Mouse (Mus musculus): ENCODE results near the gene Rptor. TPM values are rescaled to one million over a fixed set of nuclear protein-coding genes. Genes with fewer than 3 reads are reported as not detected.

Gene Rptor
- polyA plus RNA-seq, 1 experiment from 2014 or later = 6.4 TPM

GRCm38 (mm10) chr11:119741401-119741800 is 138.7 kb downstream of the Rptor start:
- Histone ChIP-seq H3K27ac (no peak overlapping the region), H3K27me3 (no peaks in the 10 kb centered on the region), H3K4me2 (no peak overlapping the region), H3K9me3 (replicated peaks) (no peaks in the 10 kb centered on the region), H3K9ac (no peak overlapping the region), H3K4me3 (no peak overlapping the region), H3K36me3 (no peaks in the 10 kb centered on the region), H3K4me1 (replicated peaks) (peaks cover 14% of the 10 kb centered on the region)
- WGBS = 68% methylated on average over 1 of the region's 1 CpGs
- no peak for ATAC-seq (replicated peaks; ENCODE audit: insufficient number of reproducible peaks, insufficient read depth, low FRiP score, low read depth)

GRCm38 (mm10) chr11:119744436-119744835 is 141.7 kb downstream of the Rptor start:
- H3K36me3 ChIP-seq = no peaks in the 10 kb centered on the region
- no peaks in the 10 kb centered on the region for H3K9me3 ChIP-seq (replicated peaks)
- H3K27me3 ChIP-seq = no peaks in the 10 kb centered on the region
- ATAC-seq (replicated peaks; ENCODE audit: insufficient number of reproducible peaks, insufficient read depth, low FRiP score, low read depth) = no peak
- no peak overlapping the region for H3K9ac ChIP-seq
- H3K4me3 ChIP-seq = no peak overlapping the region
- no peak overlapping the region for H3K27ac ChIP-seq
- no peak overlapping the region for H3K4me2 ChIP-seq
- H3K4me1 ChIP-seq (replicated peaks) = peaks cover 4% of the 10 kb centered on the region; the same call in 1 of the 2 replicates
- WGBS = 71% methylated on average over 4 of the region's 4 CpGs

- Histone ChIP-seq H3K36me3 (no peaks in the 10 kb centered on the region), H3K4me2 (no peak overlapping the region), H3K4me1 (replicated peaks) (peaks cover 4% of the 10 kb centered on the region; the same call in 1 of the 2 replicates), H3K9me3 (replicated peaks) (no peaks in the 10 kb centered on the region), H3K4me3 (no peak overlapping the region), H3K9ac (no peak overlapping the region), H3K27ac (no peak overlapping the region), H3K27me3 (no peaks in the 10 kb centered on the region)
- 90% methylated on average over 7 of the region's 7 CpGs for WGBS
- ATAC-seq (replicated peaks; ENCODE audit: insufficient number of reproducible peaks, insufficient read depth, low FRiP score, low read depth) = no peak
These were observed 142.6 kb downstream of the Rptor start for GRCm38 (mm10) chr11:119745333-119745732.

GRCm38 (mm10) chr11:119754459-119754858 is 151.8 kb downstream of the Rptor start:
- Histone ChIP-seq H3K9me3 (replicated peaks) (no peaks in the 10 kb centered on the region), H3K9ac (no peak overlapping the region), H3K4me3 (no peak overlapping the region), H3K4me2 (no peak overlapping the region), H3K27me3 (no peaks in the 10 kb centered on the region), H3K36me3 (no peaks in the 10 kb centered on the region), H3K27ac (no peak overlapping the region), H3K4me1 (replicated peaks) (no peaks in the 10 kb centered on the region)
- no peak for ATAC-seq (replicated peaks; ENCODE audit: insufficient number of reproducible peaks, insufficient read depth, low FRiP score, low read depth)
- 73% methylated on average over 6 of the region's 6 CpGs for whole genome bisulfite sequencing

- no peak overlapping the region for H3K9ac ChIP-seq
- H3K36me3 ChIP-seq = no peaks in the 10 kb centered on the region
- ATAC-seq (replicated peaks; ENCODE audit: insufficient number of reproducible peaks, insufficient read depth, low FRiP score, low read depth) = no peak
- H3K27me3 ChIP-seq = no peaks in the 10 kb centered on the region
- no peaks in the 10 kb centered on the region for H3K9me3 ChIP-seq (replicated peaks)
- H3K27ac ChIP-seq = no peak overlapping the region
- WGBS = 94% methylated on average over 5 of the region's 5 CpGs
- H3K4me2 ChIP-seq = no peak overlapping the region
- H3K4me1 ChIP-seq (replicated peaks) = no peaks in the 10 kb centered on the region
- H3K4me3 ChIP-seq = no peak overlapping the region
These were observed 155.5 kb downstream of the Rptor start for GRCm38 (mm10) chr11:119758214-119758613.

- Histone ChIP-seq H3K27ac (no peak overlapping the region), H3K4me1 (replicated peaks) (no peaks in the 10 kb centered on the region), H3K4me2 (no peak overlapping the region), H3K4me3 (no peak overlapping the region), H3K27me3 (no peaks in the 10 kb centered on the region), H3K9ac (no peak overlapping the region), H3K9me3 (replicated peaks) (no peaks in the 10 kb centered on the region), H3K36me3 (no peaks in the 10 kb centered on the region)
- no peak for ATAC-seq (replicated peaks; ENCODE audit: insufficient number of reproducible peaks, insufficient read depth, low FRiP score, low read depth)
- 78% methylated on average over 7 of the region's 7 CpGs for WGBS
These were observed 156.1 kb downstream of the Rptor start for GRCm38 (mm10) chr11:119758705-119759327.

- Histone ChIP-seq H3K27ac (no peak overlapping the region), H3K27me3 (no peaks in the 10 kb centered on the region), H3K4me1 (replicated peaks) (peaks cover 17% of the 10 kb centered on the region), H3K4me2 (no peak overlapping the region), H3K4me3 (no peak overlapping the region), H3K9me3 (replicated peaks) (no peaks in the 10 kb centered on the region), H3K36me3 (no peaks in the 10 kb centered on the region), H3K9ac (no peak overlapping the region)
- WGBS = 86% methylated on average over 9 of the region's 9 CpGs
- no peak for ATAC-seq (replicated peaks; ENCODE audit: insufficient number of reproducible peaks, insufficient read depth, low FRiP score, low read depth)
These were observed 160.2 kb downstream of the Rptor start for GRCm38 (mm10) chr11:119762911-119763310.

- Histone ChIP-seq H3K9ac (no peak overlapping the region), H3K4me2 (no peak overlapping the region), H3K36me3 (no peaks in the 10 kb centered on the region), H3K27me3 (no peaks in the 10 kb centered on the region), H3K9me3 (replicated peaks) (no peaks in the 10 kb centered on the region), H3K4me1 (replicated peaks) (peaks cover 17% of the 10 kb centered on the region), H3K4me3 (no peak overlapping the region), H3K27ac (no peak overlapping the region)
- no peak; the same call in 1 of the 2 replicates for ATAC-seq (replicated peaks; ENCODE audit: insufficient number of reproducible peaks, insufficient read depth, low FRiP score, low read depth)
- WGBS = 69% methylated on average over 6 of the region's 6 CpGs
These were observed 163.3 kb downstream of the Rptor start for GRCm38 (mm10) chr11:119766023-119766422.

- Histone ChIP-seq H3K4me2 (no peak overlapping the region), H3K36me3 (no peaks in the 10 kb centered on the region), H3K4me3 (no peak overlapping the region), H3K9me3 (replicated peaks) (no peaks in the 10 kb centered on the region), H3K27ac (no peak overlapping the region), H3K4me1 (replicated peaks) (peaks cover 17% of the 10 kb centered on the region), H3K27me3 (no peaks in the 10 kb centered on the region), H3K9ac (no peak overlapping the region)
- WGBS = 72% methylated on average over 5 of the region's 5 CpGs
- no peak for ATAC-seq (replicated peaks; ENCODE audit: insufficient number of reproducible peaks, insufficient read depth, low FRiP score, low read depth)
These were observed 164.2 kb downstream of the Rptor start for GRCm38 (mm10) chr11:119766782-119767459.

- WGBS = 31% methylated on average over 6 of the region's 6 CpGs
- H3K36me3 ChIP-seq = no peaks in the 10 kb centered on the region
- no peak overlapping the region for H3K4me2 ChIP-seq
- H3K9me3 ChIP-seq (replicated peaks) = no peaks in the 10 kb centered on the region
- no peak for ATAC-seq (replicated peaks; ENCODE audit: insufficient number of reproducible peaks, insufficient read depth, low FRiP score, low read depth)
- H3K27me3 ChIP-seq = no peaks in the 10 kb centered on the region
- no peak overlapping the region for H3K4me3 ChIP-seq
- peaks cover 17% of the 10 kb centered on the region for H3K4me1 ChIP-seq (replicated peaks)
- no peak overlapping the region for H3K27ac ChIP-seq
- H3K9ac ChIP-seq = no peak overlapping the region
These were observed 164.8 kb downstream of the Rptor start for GRCm38 (mm10) chr11:119767525-119767924.

- no peaks in the 10 kb centered on the region for H3K9me3 ChIP-seq (replicated peaks)
- no peak overlapping the region for H3K4me3 ChIP-seq
- H3K36me3 ChIP-seq = no peaks in the 10 kb centered on the region
- WGBS = 82% methylated on average over 4 of the region's 4 CpGs
- no peak overlapping the region for H3K27ac ChIP-seq
- H3K4me1 ChIP-seq (replicated peaks) = peaks cover 17% of the 10 kb centered on the region
- H3K9ac ChIP-seq = no peak overlapping the region
- no peak overlapping the region for H3K4me2 ChIP-seq
- no peaks in the 10 kb centered on the region for H3K27me3 ChIP-seq
- ATAC-seq (replicated peaks; ENCODE audit: insufficient number of reproducible peaks, insufficient read depth, low FRiP score, low read depth) = no peak
These were observed 165.8 kb downstream of the Rptor start for GRCm38 (mm10) chr11:119768511-119768910.

GRCm38 (mm10) chr11:119769666-119770065 is 167.0 kb downstream of the Rptor start:
- no peak overlapping the region for H3K9ac ChIP-seq
- peaks cover 17% of the 10 kb centered on the region for H3K4me1 ChIP-seq (replicated peaks)
- ATAC-seq (replicated peaks; ENCODE audit: insufficient number of reproducible peaks, insufficient read depth, low FRiP score, low read depth) = no peak
- 68% methylated on average over 4 of the region's 4 CpGs for WGBS
- no peaks in the 10 kb centered on the region for H3K27me3 ChIP-seq
- H3K27ac ChIP-seq = no peak overlapping the region
- no peak overlapping the region for H3K4me3 ChIP-seq
- H3K36me3 ChIP-seq = no peaks in the 10 kb centered on the region
- no peak overlapping the region for H3K4me2 ChIP-seq
- H3K9me3 ChIP-seq (replicated peaks) = no peaks in the 10 kb centered on the region
